In the genomic region with DNA sequence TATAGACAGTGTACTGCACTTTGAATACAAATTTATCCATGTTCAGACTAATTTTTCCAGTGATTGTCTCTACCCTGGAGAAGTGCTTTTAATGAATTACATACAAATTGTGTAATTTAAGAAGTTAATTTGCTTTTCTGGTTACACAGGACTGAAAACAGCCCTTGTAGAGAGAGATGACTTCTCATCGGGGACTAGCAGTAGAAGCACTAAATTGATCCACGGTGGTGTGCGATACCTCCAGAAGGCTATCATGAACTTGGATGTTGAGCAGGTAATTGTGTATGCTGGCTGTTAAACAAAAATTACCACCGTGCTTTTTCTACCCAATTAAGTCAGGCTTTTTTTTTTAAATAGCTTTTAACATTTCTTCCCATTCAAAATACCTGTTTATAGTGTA, we compare ENCODE assay signal across 17 mouse cellular contexts.
DNase-seq lines count a peak whose midpoint lies in the region; ATAC-seq lines count a peak whose summit lies in the region.
"Had no signal": no experiment of that assay in that cellular context is flagged by ENCODE, and none has a peak within 500 bp of the region (broad histone marks: within the 10 kb centered on the region; RNA-seq: fewer than 3 reads in every experiment).

No protein-coding gene starts in this region.

- no peak overlapping the region for H3K27ac ChIP-seq in hindbrain, embryonic 16.5 days (ENCODE audit: low read depth, low read length)
- no peak overlapping the region for H3K27ac ChIP-seq in hindbrain, embryonic 11.5 days (ENCODE audit: low read depth, low read length)
- H3K27ac ChIP-seq in neural tube, embryonic 15.5 days (replicated peaks) = no peak overlapping the region
- H3K27ac ChIP-seq: embryonic facial prominence, embryonic 10.5 days; embryonic facial prominence, embryonic 12.5 days; forebrain, embryonic 13.5 days; forebrain, embryonic 15.5 days had no signal

- no peaks in the 10 kb centered on the region for H3K27me3 ChIP-seq in hindbrain, embryonic 16.5 days (replicated peaks; ENCODE audit: control insufficient read depth, insufficient read depth, low read length)
- H3K27me3 ChIP-seq in hindbrain, embryonic 11.5 days (ENCODE audit: control insufficient read depth, insufficient read depth, low read length) = no peaks in the 10 kb centered on the region
- H3K27me3 ChIP-seq in neural tube, embryonic 15.5 days (replicated peaks) = no peaks in the 10 kb centered on the region
- H3K27me3 ChIP-seq: embryonic facial prominence, embryonic 12.5 days; forebrain, embryonic 13.5 days; forebrain, embryonic 15.5 days had no signal

- no peak for DNase-seq in hindbrain, embryonic 11.5 days (ENCODE audit: low spot score)
- no peak for DNase-seq in neural tube, embryonic 10.5 days (ENCODE audit: extremely low spot score, low spot score)
- no peak for DNase-seq in kidney, postnatal 4 days
- DNase-seq: adrenal gland, adult 2 months; adrenal gland, postnatal 10 days; adrenal gland, postnatal 25 days; cerebellum, adult 11-12 months; cerebellum, adult 2 months; cerebellum, adult 9-10 months; cerebellum, postnatal 25 days; forebrain, postnatal 0 days had no signal

- H3K4me3 ChIP-seq in hindbrain, embryonic 16.5 days (ENCODE audit: low read length) = no peak overlapping the region
- H3K4me3 ChIP-seq in hindbrain, embryonic 11.5 days (ENCODE audit: low read depth, low read length) = no peak overlapping the region
- no peak overlapping the region for H3K4me3 ChIP-seq in neural tube, embryonic 15.5 days (replicated peaks)
- H3K4me3 ChIP-seq: embryonic facial prominence, embryonic 10.5 days; embryonic facial prominence, embryonic 12.5 days; forebrain, embryonic 13.5 days; forebrain, embryonic 15.5 days had no signal

- peaks cover 3% of the 10 kb centered on the region; the same call in 1 of the 2 replicates for H3K4me1 ChIP-seq in hindbrain, embryonic 16.5 days (ENCODE audit: control insufficient read depth, insufficient read depth, low read depth, low read length)
- H3K4me1 ChIP-seq in hindbrain, embryonic 11.5 days (replicated peaks; ENCODE audit: control insufficient read depth, insufficient read depth, low read length) = no peaks in the 10 kb centered on the region
- H3K4me1 ChIP-seq in neural tube, embryonic 15.5 days = peaks cover 10% of the 10 kb centered on the region; the same call in 1 of the 2 replicates
- H3K4me1 ChIP-seq: embryonic facial prominence, embryonic 12.5 days had no signal

- ATAC-seq in hindbrain, embryonic 16.5 days = peak; percentile 58
- ATAC-seq in hindbrain, embryonic 11.5 days (ENCODE audit: low FRiP score) = no peak
- peak; percentile 63 for ATAC-seq in neural tube, embryonic 15.5 days (ENCODE audit: low FRiP score)
- ATAC-seq: forebrain, embryonic 13.5 days; forebrain, embryonic 15.5 days; forebrain, postnatal 0 days had no signal

- 51% methylated on average over 4 of the region's 4 CpGs for WGBS in hindbrain, embryonic 16.5 days
- 90% methylated on average over 4 of the region's 4 CpGs for WGBS in hindbrain, embryonic 11.5 days
- WGBS in neural tube, embryonic 15.5 days = 48% methylated on average over 4 of the region's 4 CpGs

- no peak overlapping the region for H3K4me2 ChIP-seq in hindbrain, embryonic 16.5 days (ENCODE audit: low read length)
- no peak overlapping the region for H3K4me2 ChIP-seq in hindbrain, embryonic 11.5 days (replicated peaks; ENCODE audit: low read depth, low read length)
- 0 out of 2 replicates have a peak overlapping the region, but pooled peaks have one; percentile 1 for H3K4me2 ChIP-seq in neural tube, embryonic 15.5 days
- H3K4me2 ChIP-seq: embryonic facial prominence, embryonic 12.5 days; forebrain, embryonic 13.5 days; forebrain, embryonic 15.5 days had no signal

- H3K9me3 ChIP-seq in hindbrain, embryonic 16.5 days (ENCODE audit: control insufficient read depth, low read length) = no peaks in the 10 kb centered on the region
- no peaks in the 10 kb centered on the region for H3K9me3 ChIP-seq in hindbrain, embryonic 11.5 days (ENCODE audit: control insufficient read depth, low read length)
- H3K9me3 ChIP-seq in neural tube, embryonic 15.5 days (replicated peaks) = no peaks in the 10 kb centered on the region
- H3K9me3 ChIP-seq: embryonic facial prominence, embryonic 10.5 days; embryonic facial prominence, embryonic 12.5 days; forebrain, embryonic 13.5 days; forebrain, embryonic 15.5 days had no signal

- no peak overlapping the region for H3K9ac ChIP-seq in hindbrain, embryonic 16.5 days (ENCODE audit: low read depth, low read length)
- no peak overlapping the region for H3K9ac ChIP-seq in hindbrain, embryonic 11.5 days (ENCODE audit: low read depth, low read length)
- H3K9ac ChIP-seq in neural tube, embryonic 15.5 days (replicated peaks) = no peak overlapping the region
- H3K9ac ChIP-seq: embryonic facial prominence, embryonic 12.5 days; forebrain, embryonic 13.5 days; forebrain, embryonic 15.5 days; forebrain, postnatal 0 days had no signal

- H3K36me3 ChIP-seq in hindbrain, embryonic 16.5 days (ENCODE audit: control insufficient read depth, insufficient read depth, low read length) = no peaks in the 10 kb centered on the region; the same call in 1 of the 2 replicates
- no peaks in the 10 kb centered on the region for H3K36me3 ChIP-seq in hindbrain, embryonic 11.5 days (ENCODE audit: control insufficient read depth, insufficient read depth, low read length)
- no peaks in the 10 kb centered on the region for H3K36me3 ChIP-seq in neural tube, embryonic 15.5 days
- H3K36me3 ChIP-seq: embryonic facial prominence, embryonic 12.5 days; forebrain, embryonic 15.5 days had no signal
